Mouse (Mus musculus) stomach, embryonic 14.5 days (tissue): Measurements from ENCODE around the gene Selenbp2. TPM values are rescaled to one million over a fixed set of nuclear protein-coding genes. Genes with fewer than 3 reads are reported as not detected.
"Not testable (repeated sequence)": the region's sequence is repeated elsewhere in the genome, so short reads cannot be mapped to it uniquely, and the experiment has no call there.

Experiments
- ATAC-seq: fragments of 200-750 bp; cut with Nextera tagmentation; 2 replicates; pipeline ENCODE4 v1.8.0; 2017; ENCODE audit warnings: low read depth, moderate TSS enrichment; ENCODE audit not compliant: insufficient number of reproducible peaks, insufficient read depth, low FRiP score
- H3K27ac ChIP-seq: fragments of 300-500 bp; sonication (generic); 2 replicates; pipeline ENCODE4 v1.5.1; 2014; ENCODE audit warnings: mild to moderate bottlenecking, low read length, moderate library complexity, mixed read lengths
- H3K27me3 ChIP-seq: fragments of 300-500 bp; sonication (generic); 2 replicates; pipeline ENCODE4 v1.6.1; 2014; ENCODE audit warnings: low read length, control low read depth, mixed read lengths; ENCODE audit not compliant: control insufficient read depth, insufficient read depth
- H3K36me3 ChIP-seq: fragments of 300-500 bp; sonication (generic); 2 replicates; pipeline ENCODE4 v1.6.1; 2014; ENCODE audit warnings: mild to moderate bottlenecking, control low read depth, low read length, moderate library complexity, mixed read lengths; ENCODE audit not compliant: control insufficient read depth, insufficient read depth
- H3K4me1 ChIP-seq: fragments of 300-500 bp; sonication (generic); 2 replicates; pipeline ENCODE4 v1.6.1; 2014; ENCODE audit warnings: low read length, control low read depth, mixed read lengths; ENCODE audit not compliant: control insufficient read depth, insufficient read depth
- H3K4me2 ChIP-seq: fragments of 300-500 bp; sonication (generic); replicated peaks from 2 replicates; pipeline ENCODE4 v1.6.1; 2014; ENCODE audit warnings: low read depth, low read length, control low read depth
- H3K4me3 ChIP-seq: fragments of 300-500 bp; sonication (generic); 2 replicates; pipeline ENCODE4 v1.5.1; 2014; ENCODE audit warnings: low read depth, low read length, control low read depth
- H3K9ac ChIP-seq: fragments of 300-500 bp; sonication (generic); replicated peaks from 2 replicates; pipeline ENCODE4 v1.6.1; 2014; ENCODE audit warnings: low read depth, mild to moderate bottlenecking, control low read depth, low read length, moderate library complexity, mixed read lengths
- H3K9me3 ChIP-seq: fragments of 300-500 bp; sonication (generic); 2 replicates; pipeline ENCODE4 v1.6.1; 2016; ENCODE audit warnings: low read depth, low read length, control low read depth; ENCODE audit not compliant: control insufficient read depth
- WGBS: fragments of 180-500 bp; shearing (Covaris S2); extraction: QIAGEN DNeasy Blood & Tissue Kit; methylation state at CpG from one replicate; pipeline ENCODE4 v1.1.7; 2014; 5-methylcytosine and 5-hydroxymethylcytosine counted together
- polyA plus RNA-seq: library from polyadenylated mRNA; unstranded; fragments of >200 nt; fragmentation: Nextera tagmentation; extraction: Ambion mirVana; gene quantifications from 2 replicates; pipeline ENCODE4 v1.2.1, GENCODE M21; 2014

Selenbp2 gene
- polyA plus RNA-seq, 1 experiment from 2014 or later = 2.6 TPM

- Histone ChIP-seq H3K4me3 (no peak overlapping the region), H3K9me3 (no peaks in the 10 kb centered on the region), H3K36me3 (no peaks in the 10 kb centered on the region), H3K27me3 (no peaks in the 10 kb centered on the region), H3K9ac (no peak overlapping the region), H3K27ac (no peak overlapping the region), H3K4me1 (no peaks in the 10 kb centered on the region), H3K4me2 (no peak overlapping the region)
- no peak for ATAC-seq
- 71% methylated on average over 3 of the region's 3 CpGs for WGBS
Observed at GRCm38 (mm10) chr3:94702856-94703255, 9.5 kb downstream of the Selenbp2 start.

GRCm38 (mm10) chr3:94703364-94703763, 10.0 kb downstream of the Selenbp2 start:
- H3K4me2 ChIP-seq, H3K4me3 ChIP-seq, H3K27ac ChIP-seq, H3K4me1 ChIP-seq, H3K9me3 ChIP-seq, H3K36me3 ChIP-seq, H3K27me3 ChIP-seq, ATAC-seq, H3K9ac ChIP-seq: not testable (repeated sequence)
- 29% methylated on average over 3 of the region's 3 CpGs for WGBS

DNA sequence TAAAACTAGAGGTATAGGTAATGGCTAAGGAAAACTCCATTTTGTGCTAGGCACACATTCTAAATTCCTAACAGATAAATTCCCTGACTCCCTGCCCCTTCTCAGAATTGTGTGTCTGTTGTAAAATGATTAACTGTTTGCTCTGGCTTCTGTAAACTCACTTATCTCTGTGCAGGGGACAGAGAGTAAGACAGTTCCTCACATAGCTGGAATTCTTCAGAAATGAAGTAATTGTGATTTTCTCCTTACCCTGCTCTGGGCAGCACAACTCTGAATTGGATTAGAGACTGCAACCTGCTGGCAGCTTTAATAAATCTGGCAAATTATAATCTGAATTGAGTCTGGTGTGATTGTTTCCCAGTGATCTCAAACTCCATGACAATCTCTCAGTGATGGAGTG, 17.2 kb downstream of the Selenbp2 start:
- H3K9me3 ChIP-seq = not testable (repeated sequence)
- 0 out of 2 replicates have a peak, but pooled peaks have one; percentile 33 for ATAC-seq

DNA sequence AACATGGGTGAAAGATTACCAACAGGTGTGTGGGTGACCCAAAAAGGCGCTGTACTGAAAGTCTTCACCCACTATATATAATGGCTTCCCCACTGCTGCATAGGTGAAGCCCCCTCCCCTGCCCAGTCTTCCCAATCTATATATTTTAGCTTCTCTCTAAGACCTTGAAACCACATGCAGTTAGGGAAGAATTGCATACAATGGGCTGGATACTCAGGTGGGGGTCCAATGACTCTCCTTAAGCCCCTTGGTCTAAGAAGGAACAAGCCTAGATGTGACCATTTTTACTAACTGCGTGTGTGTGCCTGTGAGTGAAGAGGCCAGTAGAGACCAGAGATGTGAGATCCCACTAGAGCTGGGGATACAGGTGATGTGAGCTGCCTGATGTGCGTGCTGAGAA, 20.1 kb downstream of the Selenbp2 start:
- not testable (repeated sequence) for H3K27ac ChIP-seq, ATAC-seq, H3K4me1 ChIP-seq, H3K36me3 ChIP-seq, H3K9ac ChIP-seq, H3K4me3 ChIP-seq, H3K27me3 ChIP-seq, H3K4me2 ChIP-seq, H3K9me3 ChIP-seq
- 94% methylated on average over 3 of the region's 3 CpGs for WGBS

More for the DNA sequence above, 17.2 kb downstream of the Selenbp2 start:
- not testable (repeated sequence) for H3K4me2 ChIP-seq, H3K27me3 ChIP-seq, H3K36me3 ChIP-seq, H3K27ac ChIP-seq, H3K4me1 ChIP-seq, H3K4me3 ChIP-seq, H3K9ac ChIP-seq

- ATAC-seq = 0 out of 2 replicates have a peak, but pooled peaks have one; percentile 23
- 31% methylated on average over 1 of the region's 1 CpGs for WGBS
Observed at GRCm38 (mm10) chr3:94718253-94718652, 24.9 kb downstream of the Selenbp2 start.

DNA sequence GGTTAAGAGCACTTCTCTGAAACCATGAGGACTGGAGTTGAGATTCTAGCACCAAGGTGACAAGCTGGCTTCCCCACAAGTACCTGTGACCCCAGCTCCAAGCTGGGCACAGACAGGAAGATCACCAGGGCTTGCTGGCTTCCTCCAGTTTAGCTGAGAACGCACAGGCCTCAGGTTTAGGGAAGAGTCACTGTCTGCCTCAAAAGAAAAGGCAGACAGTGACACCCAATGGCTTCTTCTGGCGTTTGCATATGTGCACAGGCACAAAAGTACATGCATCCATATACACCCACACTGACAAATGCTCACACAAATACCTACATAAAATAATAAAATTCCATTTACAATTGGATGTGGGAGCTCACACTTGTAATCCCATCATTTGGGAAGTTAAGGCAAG, 30.3 kb downstream of the Selenbp2 start:
- not testable (repeated sequence) for H3K4me1 ChIP-seq, H3K9me3 ChIP-seq, H3K27me3 ChIP-seq, H3K27ac ChIP-seq, ATAC-seq, H3K4me3 ChIP-seq, H3K9ac ChIP-seq, H3K36me3 ChIP-seq, H3K4me2 ChIP-seq
- WGBS = 35% methylated on average over 2 of the region's 2 CpGs

More at GRCm38 (mm10) chr3:94718253-94718652, 24.9 kb downstream of the Selenbp2 start:
- H3K4me3 ChIP-seq, H3K9ac ChIP-seq, H3K27ac ChIP-seq, H3K4me1 ChIP-seq, H3K27me3 ChIP-seq, H3K9me3 ChIP-seq, H3K4me2 ChIP-seq, H3K36me3 ChIP-seq: not testable (repeated sequence)

- Histone ChIP-seq H3K4me1 (no peaks in the 10 kb centered on the region), H3K27me3 (no peaks in the 10 kb centered on the region), H3K4me2 (no peak overlapping the region), H3K9me3 (no peaks in the 10 kb centered on the region), H3K4me3 (no peak overlapping the region), H3K27ac (no peak overlapping the region), H3K36me3 (no peaks in the 10 kb centered on the region), H3K9ac (no peak overlapping the region)
- ATAC-seq = no peak
- 96% methylated on average over 17 of the region's 17 CpGs for WGBS
Observed at GRCm38 (mm10) chr3:94745691-94746090, 52.3 kb downstream of the Selenbp2 start.

Other genes starting within 250 kb of the Selenbp2 start
- 0.66 and 0.90 TPM in 2 replicates for gene Oaz3, start 249.6 kb upstream of the Selenbp2 start, polyA plus RNA-seq
- gene Celf3, start 215.3 kb upstream of the Selenbp2 start, polyA plus RNA-seq = 32.2 and 44.0 TPM in 2 replicates
- gene Riiad1, start 213.2 kb upstream of the Selenbp2 start, polyA plus RNA-seq = 6.0 and 6.6 TPM in 2 replicates
- gene Snx27, start 110.8 kb upstream of the Selenbp2 start, polyA plus RNA-seq = 35.1 and 41.9 TPM in 2 replicates
- not detected in 2 replicates for gene Gm10972, start 50.4 kb upstream of the Selenbp2 start, polyA plus RNA-seq
- 13.2 and 13.3 TPM in 2 replicates for gene Tuft1, start 34.7 kb upstream of the Selenbp2 start, polyA plus RNA-seq
- 31.9 and 35.2 TPM in 2 replicates for gene Cgn, start 92.9 kb downstream of the Selenbp2 start, polyA plus RNA-seq
- gene Pogz, start 144.0 kb downstream of the Selenbp2 start, polyA plus RNA-seq = 25.5 TPM in 2 replicates
- 334 and 336 TPM in 2 replicates for gene Psmb4, start 193.4 kb downstream of the Selenbp2 start, polyA plus RNA-seq
- 86.2 and 89.6 TPM in 2 replicates for gene Selenbp1, start 239.5 kb downstream of the Selenbp2 start, polyA plus RNA-seq